Mouse (Mus musculus): Measurements from ENCODE around the gene Lrp8.

DNA sequence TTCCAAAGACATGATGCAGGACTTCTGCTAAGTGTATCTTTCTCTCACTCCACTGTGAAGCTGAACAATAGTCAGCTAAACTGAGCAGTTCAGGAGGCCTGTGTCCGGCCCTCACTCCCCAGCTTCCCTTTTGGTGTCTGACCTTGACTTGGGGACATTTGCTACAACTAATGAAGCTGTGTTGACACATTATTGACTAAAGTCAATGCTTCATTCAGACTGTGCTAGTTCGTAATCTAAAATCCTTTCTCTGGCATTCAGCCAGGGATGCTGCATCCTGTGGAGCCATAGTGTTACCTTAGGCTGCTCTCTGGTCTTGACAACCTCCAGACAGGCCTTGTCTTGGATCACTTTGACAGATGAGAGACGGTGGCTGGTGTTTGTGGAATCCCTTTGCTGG is 39.1 kb upstream of the Lrp8 start:
- TF ChIP-seq POLR2A (IDR thresholded peaks at IDR 0.05; ENCODE audit: extremely low read depth, insufficient read depth, low read length) (no peak), CTCF (IDR thresholded peaks at IDR 0.05; ENCODE audit: low read depth, low read length) (no peak)

Data from liver, adult 2 months (tissue).